Mouse (Mus musculus): ENCODE data around the gene Mrpl38. TPM values are rescaled to one million over a fixed set of nuclear protein-coding genes. Genes with fewer than 3 reads are reported as not detected.
A peak's percentile ranks its signal among the peaks of the same experiment; 100 is the strongest.

The Mrpl38 gene
- polyA plus RNA-seq, 1 experiment, result not detected

- H3K4me3 ChIP-seq (ENCODE audit: insufficient read depth, low read depth, low read length), result peak overlapping the region; percentile 19; the same call in 1 of the 2 replicates
- WGBS, result 4% methylated on average over 23 of the region's 23 CpGs
- no peak for TF ChIP-seq POLR2A (IDR thresholded peaks at IDR 0.05; ENCODE audit: insufficient read depth, low read depth, low read length)
- TF ChIP-seq CTCF (IDR thresholded peaks at IDR 0.05; ENCODE audit: insufficient read depth, low read depth, low read length), result no peak
- no peak overlapping the region for H3K27ac ChIP-seq (ENCODE audit: insufficient read depth, low read depth, low read length)
- H3K4me1 ChIP-seq (ENCODE audit: control insufficient read depth, insufficient read depth, low read length), result peaks cover 41% of the 10 kb centered on the region
Observed at GRCm38 (mm10) chr11:116108464-116109137, 30.1 kb downstream of the Mrpl38 start.

DNA sequence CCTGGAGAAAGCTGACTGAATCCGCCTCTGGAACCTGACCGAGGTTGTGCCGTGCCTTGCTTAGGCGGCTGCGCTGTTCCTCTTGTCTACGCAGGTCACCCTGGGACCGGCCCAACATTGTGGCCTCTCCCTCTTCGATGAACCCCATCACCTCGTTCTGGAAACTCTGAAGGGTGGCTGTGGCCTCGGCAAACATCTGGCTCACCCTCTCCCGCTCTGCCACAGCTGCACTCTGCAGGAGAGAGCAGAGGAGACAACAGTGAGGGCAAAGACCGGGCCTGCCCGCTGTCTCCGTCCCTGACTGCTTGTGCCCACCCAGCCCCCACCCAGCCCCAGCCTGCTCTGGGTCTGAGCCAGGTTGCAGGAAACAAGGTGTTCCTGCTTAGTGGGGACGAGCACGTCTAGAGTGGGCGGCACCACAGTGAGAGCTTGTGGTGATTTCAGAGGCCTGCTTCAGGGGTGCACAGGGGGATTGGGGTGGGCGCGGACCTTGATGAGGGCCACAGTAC lies 30.8 kb downstream of the Mrpl38 start:
- no peak overlapping the region for H3K4me3 ChIP-seq (ENCODE audit: insufficient read depth, low read depth, low read length)
- no peak overlapping the region for H3K27ac ChIP-seq (ENCODE audit: insufficient read depth, low read depth, low read length)
- 42% methylated on average over 19 of the region's 19 CpGs for WGBS
- H3K4me1 ChIP-seq (ENCODE audit: control insufficient read depth, insufficient read depth, low read length), result peaks cover 44% of the 10 kb centered on the region
- TF ChIP-seq CTCF (IDR thresholded peaks at IDR 0.05; ENCODE audit: insufficient read depth, low read depth, low read length) (no peak), POLR2A (IDR thresholded peaks at IDR 0.05; ENCODE audit: insufficient read depth, low read depth, low read length) (no peak)

GRCm38 (mm10) chr11:116106963-116107776 lies 31.5 kb downstream of the Mrpl38 start:
- no peak for TF ChIP-seq POLR2A (IDR thresholded peaks at IDR 0.05; ENCODE audit: insufficient read depth, low read depth, low read length)
- TF ChIP-seq CTCF (IDR thresholded peaks at IDR 0.05; ENCODE audit: insufficient read depth, low read depth, low read length), result no peak
- WGBS, result 41% methylated on average over 14 of the region's 14 CpGs
- H3K4me1 ChIP-seq (ENCODE audit: control insufficient read depth, insufficient read depth, low read length), result peaks cover 44% of the 10 kb centered on the region
- H3K27ac ChIP-seq (ENCODE audit: insufficient read depth, low read depth, low read length), result no peak overlapping the region
- no peak overlapping the region for H3K4me3 ChIP-seq (ENCODE audit: insufficient read depth, low read depth, low read length)

GRCm38 (mm10) chr11:116106154-116106962 lies 32.3 kb downstream of the Mrpl38 start:
- Histone ChIP-seq H3K4me1 (ENCODE audit: control insufficient read depth, insufficient read depth, low read length) (peaks cover 44% of the 10 kb centered on the region), H3K4me3 (ENCODE audit: insufficient read depth, low read depth, low read length) (no peak overlapping the region), H3K27ac (ENCODE audit: insufficient read depth, low read depth, low read length) (no peak overlapping the region)
- no peak for TF ChIP-seq CTCF (IDR thresholded peaks at IDR 0.05; ENCODE audit: insufficient read depth, low read depth, low read length)
- no peak for TF ChIP-seq POLR2A (IDR thresholded peaks at IDR 0.05; ENCODE audit: insufficient read depth, low read depth, low read length)
- 52% methylated on average over 32 of the region's 32 CpGs for WGBS

DNA sequence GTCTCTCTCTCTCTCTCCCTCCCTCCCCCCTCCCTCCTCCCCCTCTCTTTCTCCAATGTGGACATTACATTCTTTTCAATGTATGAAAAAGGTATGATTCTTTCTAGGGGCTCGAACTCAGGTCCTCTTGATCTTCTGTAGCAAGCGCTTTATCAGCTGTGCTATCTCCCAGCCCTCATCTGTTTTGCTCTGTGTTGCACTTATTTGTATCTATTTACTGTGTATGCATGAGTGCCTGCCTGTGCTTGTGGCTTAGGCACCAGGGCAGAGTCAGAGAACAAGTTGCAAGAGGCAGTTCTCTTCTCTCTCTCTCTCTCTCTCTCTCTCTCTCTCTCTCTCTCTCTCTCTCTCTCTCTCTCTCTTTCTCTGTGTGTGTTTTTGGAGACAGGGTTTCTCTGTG lies 33.6 kb downstream of the Mrpl38 start:
- Histone ChIP-seq H3K27ac (ENCODE audit: insufficient read depth, low read depth, low read length) (no peak overlapping the region), H3K4me3 (ENCODE audit: insufficient read depth, low read depth, low read length) (no peak overlapping the region), H3K4me1 (ENCODE audit: control insufficient read depth, insufficient read depth, low read length) (peaks cover 42% of the 10 kb centered on the region)
- 94% methylated on average over 2 of the region's 2 CpGs for WGBS
- TF ChIP-seq POLR2A (IDR thresholded peaks at IDR 0.05; ENCODE audit: insufficient read depth, low read depth, low read length) (no peak), CTCF (IDR thresholded peaks at IDR 0.05; ENCODE audit: insufficient read depth, low read depth, low read length) (no peak)

GRCm38 (mm10) chr11:116104006-116104646 lies 34.5 kb downstream of the Mrpl38 start:
- H3K27ac ChIP-seq (ENCODE audit: insufficient read depth, low read depth, low read length), result no peak overlapping the region
- TF ChIP-seq CTCF (IDR thresholded peaks at IDR 0.05; ENCODE audit: insufficient read depth, low read depth, low read length), result no peak
- TF ChIP-seq POLR2A (IDR thresholded peaks at IDR 0.05; ENCODE audit: insufficient read depth, low read depth, low read length), result no peak

GRCm38 (mm10) chr11:116103572-116103971 lies 35.1 kb downstream of the Mrpl38 start:
- Histone ChIP-seq H3K27ac (ENCODE audit: insufficient read depth, low read depth, low read length) (0 out of 2 replicates have a peak overlapping the region, but pooled peaks have one; percentile 27), H3K4me3 (ENCODE audit: insufficient read depth, low read depth, low read length) (no peak overlapping the region), H3K4me1 (ENCODE audit: control insufficient read depth, insufficient read depth, low read length) (peaks cover 30% of the 10 kb centered on the region)
- WGBS, result 71% methylated on average over 12 of the region's 12 CpGs
- no peak for TF ChIP-seq CTCF (IDR thresholded peaks at IDR 0.05; ENCODE audit: insufficient read depth, low read depth, low read length)
- TF ChIP-seq POLR2A (IDR thresholded peaks at IDR 0.05; ENCODE audit: insufficient read depth, low read depth, low read length), result no peak

More at GRCm38 (mm10) chr11:116104006-116104646, 34.5 kb downstream of the Mrpl38 start:
- 46% methylated on average over 14 of the region's 14 CpGs for WGBS
- Histone ChIP-seq H3K4me3 (ENCODE audit: insufficient read depth, low read depth, low read length) (no peak overlapping the region), H3K4me1 (ENCODE audit: control insufficient read depth, insufficient read depth, low read length) (peaks cover 34% of the 10 kb centered on the region)

GRCm38 (mm10) chr11:116102472-116102871 lies 36.2 kb downstream of the Mrpl38 start:
- TF ChIP-seq POLR2A (IDR thresholded peaks at IDR 0.05; ENCODE audit: insufficient read depth, low read depth, low read length) (no peak), CTCF (IDR thresholded peaks at IDR 0.05; ENCODE audit: insufficient read depth, low read depth, low read length) (no peak)
- H3K4me3 ChIP-seq (ENCODE audit: insufficient read depth, low read depth, low read length), result no peak overlapping the region
- WGBS, result 42% methylated on average over 4 of the region's 4 CpGs
- H3K4me1 ChIP-seq (ENCODE audit: control insufficient read depth, insufficient read depth, low read length), result peaks cover 19% of the 10 kb centered on the region
- H3K27ac ChIP-seq (ENCODE audit: insufficient read depth, low read depth, low read length), result peak overlapping the region; percentile 46; the same call in 1 of the 2 replicates
